Comparison of ENCODE assay signal across 19 mouse cellular contexts in the genomic region with DNA sequence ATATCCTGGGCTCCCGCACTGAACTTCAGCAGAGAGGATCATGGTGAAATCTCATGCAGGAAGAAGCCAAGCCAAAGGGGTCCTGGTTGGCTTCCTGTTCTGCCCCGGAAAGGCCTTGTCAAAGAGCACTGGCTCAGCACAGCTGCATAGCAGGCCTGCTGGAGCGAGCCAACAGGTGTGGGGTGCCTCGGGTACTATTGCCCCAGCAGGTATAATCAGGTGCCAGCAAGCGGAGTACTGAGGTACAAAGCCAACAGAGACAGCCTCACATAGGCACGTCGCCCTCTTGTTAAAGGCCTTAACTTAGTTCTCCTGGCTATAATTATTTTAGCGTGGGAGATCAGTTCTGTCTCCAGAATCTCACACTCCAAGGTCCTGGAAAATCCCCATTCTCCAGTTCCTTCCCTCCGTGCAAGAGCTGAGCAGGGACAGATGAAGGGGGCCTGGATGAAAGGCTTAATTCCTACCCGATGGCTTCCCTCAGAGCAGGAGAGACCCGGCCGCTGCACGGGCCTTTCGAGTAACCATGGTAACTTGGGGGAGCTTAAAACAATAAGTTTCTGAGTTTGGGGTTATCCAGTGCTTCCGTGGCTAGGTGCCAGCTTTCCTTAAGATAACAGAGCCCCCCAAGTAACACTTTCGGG. TPM values are rescaled to one million over a fixed set of nuclear protein-coding genes. Genes with fewer than 3 reads are reported as not detected.
DNase-seq lines count a peak whose midpoint lies in the region; ATAC-seq lines count a peak whose summit lies in the region.
"Had no signal": no experiment of that assay in that cellular context is flagged by ENCODE, and none has a peak within 500 bp of the region (broad histone marks: within the 10 kb centered on the region; RNA-seq: fewer than 3 reads in every experiment).

No protein-coding gene starts in this region.

- no peaks in the 10 kb centered on the region for H3K36me3 ChIP-seq in hindbrain, embryonic 10.5 days
- no peaks in the 10 kb centered on the region for H3K36me3 ChIP-seq in hindbrain, embryonic 12.5 days
- H3K36me3 ChIP-seq: embryonic facial prominence, embryonic 12.5 days; limb, embryonic 12.5 days had no signal

- H3K4me2 ChIP-seq in hindbrain, embryonic 12.5 days (replicated peaks) = no peak overlapping the region
- H3K4me2 ChIP-seq: embryonic facial prominence, embryonic 12.5 days; limb, embryonic 12.5 days had no signal

- H3K27ac ChIP-seq in hindbrain, embryonic 10.5 days = peak overlapping the region; percentile 53; the same call in 1 of the 2 replicates
- H3K27ac ChIP-seq in hindbrain, embryonic 12.5 days = no peak overlapping the region
- H3K27ac ChIP-seq: embryonic facial prominence, embryonic 12.5 days; limb, embryonic 12.5 days; liver, embryonic 14.5 days had no signal

- intact Hi-C loops in heart, postnatal 10 days (cut with DNase I) = no loop called here

- H3K9me3 ChIP-seq in hindbrain, embryonic 10.5 days = no peaks in the 10 kb centered on the region
- no peaks in the 10 kb centered on the region for H3K9me3 ChIP-seq in hindbrain, embryonic 12.5 days (replicated peaks)
- H3K9me3 ChIP-seq: embryonic facial prominence, embryonic 12.5 days; limb, embryonic 12.5 days had no signal

- no peak for ATAC-seq in hindbrain, embryonic 12.5 days (ENCODE audit: low FRiP score)
- ATAC-seq: lung, postnatal 0 days had no signal

- H3K9ac ChIP-seq in hindbrain, embryonic 12.5 days = no peak overlapping the region
- H3K9ac ChIP-seq: embryonic facial prominence, embryonic 12.5 days; limb, embryonic 12.5 days; liver, embryonic 14.5 days had no signal

- peaks cover 62% of the 10 kb centered on the region for H3K4me1 ChIP-seq in hindbrain, embryonic 10.5 days (replicated peaks)
- H3K4me1 ChIP-seq in hindbrain, embryonic 12.5 days = peaks cover 46% of the 10 kb centered on the region
- H3K4me1 ChIP-seq: embryonic facial prominence, embryonic 12.5 days had no signal

- H3K27me3 ChIP-seq in hindbrain, embryonic 10.5 days (ENCODE audit: insufficient read depth, poor library complexity, severe bottlenecking) = peaks cover 25% of the 10 kb centered on the region
- 0 out of 2 replicates have a peak, but pooled peaks cover 4% of the 10 kb centered on the region for H3K27me3 ChIP-seq in hindbrain, embryonic 12.5 days

- H3K4me3 ChIP-seq in hindbrain, embryonic 10.5 days = no peak overlapping the region
- no peak overlapping the region for H3K4me3 ChIP-seq in hindbrain, embryonic 12.5 days
- H3K4me3 ChIP-seq: embryonic facial prominence, embryonic 12.5 days; limb, embryonic 12.5 days had no signal

- peak; percentile 36 for DNase-seq in cerebellum, adult 11 months
- no peak for DNase-seq in cerebellum, adult 9-10 months
- no peak for DNase-seq in hindbrain, embryonic 10.5 days (ENCODE audit: low spot score)
- peak; percentile 44 for DNase-seq in right cerebral cortex, postnatal 25 days
- DNase-seq in right cerebral cortex, postnatal 14 days = no peak
- DNase-seq in heart, postnatal 10 days = no peak
- DNase-seq in adrenal gland, postnatal 4 days (ENCODE audit: low spot score in 2 of 2) = no peak
- DNase-seq: adrenal gland, postnatal 10 days; gastrocnemius, postnatal 10 days; heart, postnatal 14 days; kidney, adult 9 months; kidney, postnatal 4 days; thymus, postnatal 25 days had no signal

- 52% methylated on average over 16 of the region's 16 CpGs for WGBS in hindbrain, embryonic 10.5 days
- WGBS in hindbrain, embryonic 12.5 days = 49% methylated on average over 16 of the region's 16 CpGs

RNA-seq across cellular contexts. Expression of a gene that starts 15.2 kb away (rescaled TPM):
- 5.8 and 11.7 TPM in 2 replicates for polyA plus RNA-seq in hindbrain, embryonic 10.5 days (2016; fragmentation: Nextera tagmentation; extraction: Ambion mirVana)
- 26.5 and 33.6 TPM in 2 replicates for polyA plus RNA-seq in hindbrain, embryonic 12.5 days (2016; fragmentation: Nextera tagmentation; extraction: Ambion mirVana)
- under 1 TPM in 1 of 2 experiments, not detected in 1; 0.36 TPM for total RNA-seq in heart, postnatal 10 days (2021)
- total RNA-seq in adrenal gland, postnatal 4 days (2021) = 1 to 10 TPM; 6.6 to 8.2 TPM
- total RNA-seq: megakaryocyte, adult 5-6 weeks had no signal

Comparison
In these comparisons a context has a peak if more than half of its experiments do, and no peak if none do; other contexts are left out.
1. DNase-seq: peak in cerebellum, adult 11 months (single experiment) and right cerebral cortex, postnatal 25 days (single experiment); none in cerebellum, adult 9-10 months (single experiment), hindbrain, embryonic 10.5 days (single experiment), right cerebral cortex, postnatal 14 days (single experiment), heart, postnatal 10 days (0 of 2) and adrenal gland, postnatal 4 days (0 of 2).
2. RNA of a gene that starts 15.2 kb away (total RNA-seq): 6.6 to 8.2 TPM in adrenal gland, postnatal 4 days; 0.36 TPM in heart, postnatal 10 days; every median in the first group is over 4 times any median in the second.